Mouse (Mus musculus) intestine, embryonic 16.5 days (tissue): ENCODE data around the gene Smco2. TPM values are rescaled to one million over a fixed set of nuclear protein-coding genes. Genes with fewer than 3 reads are reported as not detected.
A peak's percentile ranks its signal among the peaks of the same experiment; 100 is the strongest.

Source experiments
- ATAC-seq: fragments of 200-750 bp; cut with Nextera tagmentation; 2 replicates; pipeline ENCODE4 v1.8.0; 2017; ENCODE audit warnings: moderate TSS enrichment, moderate library complexity
- H3K27ac ChIP-seq: fragments of 300-500 bp; sonication (generic); 2 replicates; pipeline ENCODE4 v1.5.1; 2014; ENCODE audit warnings: mild to moderate bottlenecking, low read length
- H3K27me3 ChIP-seq: fragments of 300-500 bp; sonication (generic); replicated peaks from 2 replicates; pipeline ENCODE4 v1.6.1; 2014; ENCODE audit warnings: low read length, control low read depth, mixed read lengths; ENCODE audit not compliant: control insufficient read depth, insufficient read depth
- H3K36me3 ChIP-seq: fragments of 300-500 bp; sonication (generic); 2 replicates; pipeline ENCODE4 v1.6.1; 2014; ENCODE audit warnings: low read length, control low read depth; ENCODE audit not compliant: control insufficient read depth, insufficient read depth
- H3K4me1 ChIP-seq: fragments of 300-500 bp; sonication (generic); 2 replicates; pipeline ENCODE4 v1.6.1; 2014; ENCODE audit warnings: low read length, control low read depth, mixed read lengths; ENCODE audit not compliant: control insufficient read depth, insufficient read depth
- H3K4me2 ChIP-seq: fragments of 300-500 bp; sonication (generic); 2 replicates; pipeline ENCODE4 v1.6.1; 2014; ENCODE audit warnings: low read depth, low read length, control low read depth
- H3K4me3 ChIP-seq: fragments of 300-500 bp; sonication (generic); 2 replicates; pipeline ENCODE4 v1.5.1; 2014; ENCODE audit warnings: mild to moderate bottlenecking, low read length
- H3K9ac ChIP-seq: fragments of 300-500 bp; sonication (generic); 2 replicates; pipeline ENCODE4 v1.6.1; 2014; ENCODE audit warnings: low read depth, low read length
- H3K9me3 ChIP-seq: fragments of 300-500 bp; sonication (generic); 2 replicates; pipeline ENCODE4 v1.6.1; 2016; ENCODE audit warnings: low read length, control low read depth; ENCODE audit not compliant: control insufficient read depth
- WGBS: fragments of 180-500 bp; shearing (Covaris S2); extraction: QIAGEN DNeasy Blood & Tissue Kit; methylation state at CpG from one replicate; pipeline ENCODE4 v1.1.7; 2014; 5-methylcytosine and 5-hydroxymethylcytosine counted together
- polyA plus RNA-seq: library from polyadenylated mRNA; unstranded; fragments of >200 nt; fragmentation: Nextera tagmentation; extraction: Ambion mirVana; gene quantifications from 2 replicates; pipeline ENCODE4 v1.2.1, GENCODE M21; 2015

Smco2 gene
- not detected in 2 replicates for polyA plus RNA-seq

- H3K9ac ChIP-seq: no peak within 1 kb of the TSS
- no peak for ATAC-seq
- H3K9me3 ChIP-seq: peaks cover under 1% of the 10 kb centered on the region; the same call in 1 of the 2 replicates
- WGBS: 71% methylated on average over 4 of the region's 4 CpGs
- no peak within 1 kb of the TSS for H3K27ac ChIP-seq
- no peaks in the 10 kb centered on the region for H3K4me1 ChIP-seq
- H3K36me3 ChIP-seq: no peaks in the 10 kb centered on the region
- H3K4me2 ChIP-seq: no peak within 1 kb of the TSS
- H3K27me3 ChIP-seq: no peaks in the 10 kb centered on the region
- no peak within 1 kb of the TSS for H3K4me3 ChIP-seq
Measured at GRCm38 (mm10) chr6:146850050-146850449, at the start of gene Smco2. Smco2 (plus strand) TSS chr6:146850104.

GRCm38 (mm10) chr6:146809991-146810390 is 39.9 kb upstream of the Smco2 start:
- Histone ChIP-seq H3K36me3 (0 out of 2 replicates have a peak, but pooled peaks cover 2% of the 10 kb centered on the region), H3K9me3 (no peaks in the 10 kb centered on the region), H3K4me3 (no peak overlapping the region), H3K4me2 (no peak overlapping the region), H3K27ac (no peak overlapping the region), H3K4me1 (no peaks in the 10 kb centered on the region), H3K27me3 (no peaks in the 10 kb centered on the region), H3K9ac (no peak overlapping the region)
- WGBS: 84% methylated on average over 6 of the region's 6 CpGs
- no peak for ATAC-seq

GRCm38 (mm10) chr6:146813007-146813406 is 36.9 kb upstream of the Smco2 start:
- no peak overlapping the region for H3K4me2 ChIP-seq
- WGBS: 93% methylated on average over 5 of the region's 5 CpGs
- no peak for ATAC-seq
- no peaks in the 10 kb centered on the region for H3K4me1 ChIP-seq
- no peaks in the 10 kb centered on the region for H3K9me3 ChIP-seq
- no peak overlapping the region for H3K27ac ChIP-seq
- H3K4me3 ChIP-seq: no peak overlapping the region
- no peak overlapping the region for H3K9ac ChIP-seq
- H3K36me3 ChIP-seq: 0 out of 2 replicates have a peak, but pooled peaks cover 2% of the 10 kb centered on the region
- H3K27me3 ChIP-seq: no peaks in the 10 kb centered on the region

GRCm38 (mm10) chr6:146820177-146820965 is 29.5 kb upstream of the Smco2 start:
- no peaks in the 10 kb centered on the region for H3K4me1 ChIP-seq
- H3K9me3 ChIP-seq: no peaks in the 10 kb centered on the region
- no peak overlapping the region for H3K4me2 ChIP-seq
- H3K36me3 ChIP-seq: no peaks in the 10 kb centered on the region
- no peak for ATAC-seq
- no peak overlapping the region for H3K9ac ChIP-seq
- WGBS: 85% methylated on average over 29 of the region's 29 CpGs
- H3K4me3 ChIP-seq: no peak overlapping the region
- H3K27ac ChIP-seq: no peak overlapping the region
- H3K27me3 ChIP-seq: no peaks in the 10 kb centered on the region

- H3K9ac ChIP-seq: no peak overlapping the region
- no peaks in the 10 kb centered on the region for H3K36me3 ChIP-seq
- ATAC-seq: no peak
- no peaks in the 10 kb centered on the region for H3K27me3 ChIP-seq
- H3K9me3 ChIP-seq: no peaks in the 10 kb centered on the region
- 67% methylated on average over 13 of the region's 13 CpGs for WGBS
- H3K27ac ChIP-seq: no peak overlapping the region
- no peaks in the 10 kb centered on the region for H3K4me1 ChIP-seq
- H3K4me2 ChIP-seq: no peak overlapping the region
- no peak overlapping the region for H3K4me3 ChIP-seq
Measured at GRCm38 (mm10) chr6:146821958-146822357, 27.9 kb upstream of the Smco2 start.

GRCm38 (mm10) chr6:146824727-146825486 is 25.0 kb upstream of the Smco2 start:
- H3K4me2 ChIP-seq: no peak overlapping the region
- 37% methylated on average over 16 of the region's 16 CpGs for whole genome bisulfite sequencing
- peak; percentile 46; the same call in 1 of the 2 replicates for ATAC-seq

GRCm38 (mm10) chr6:146825487-146825773 is 24.5 kb upstream of the Smco2 start:
- Histone ChIP-seq H3K27ac (no peak overlapping the region), H3K36me3 (no peaks in the 10 kb centered on the region), H3K4me3 (no peak overlapping the region), H3K4me2 (no peak overlapping the region), H3K27me3 (no peaks in the 10 kb centered on the region), H3K9ac (no peak overlapping the region), H3K4me1 (no peaks in the 10 kb centered on the region), H3K9me3 (no peaks in the 10 kb centered on the region)
- no peak for ATAC-seq
- WGBS: 77% methylated on average over 1 of the region's 1 CpGs

More at GRCm38 (mm10) chr6:146824727-146825486, 25.0 kb upstream of the Smco2 start:
- no peak overlapping the region for H3K4me3 ChIP-seq
- no peaks in the 10 kb centered on the region for H3K9me3 ChIP-seq
- H3K36me3 ChIP-seq: no peaks in the 10 kb centered on the region
- H3K9ac ChIP-seq: no peak overlapping the region
- no peaks in the 10 kb centered on the region for H3K27me3 ChIP-seq
- no peak overlapping the region for H3K27ac ChIP-seq
- no peaks in the 10 kb centered on the region for H3K4me1 ChIP-seq

- no peak overlapping the region for H3K4me2 ChIP-seq
- no peaks in the 10 kb centered on the region for H3K9me3 ChIP-seq
- H3K27ac ChIP-seq: no peak overlapping the region
- no peak for ATAC-seq
- H3K4me3 ChIP-seq: no peak overlapping the region
- H3K27me3 ChIP-seq: no peaks in the 10 kb centered on the region
- H3K4me1 ChIP-seq: peaks cover 4% of the 10 kb centered on the region; the same call in 1 of the 2 replicates
- no peak overlapping the region for H3K9ac ChIP-seq
- no peaks in the 10 kb centered on the region for H3K36me3 ChIP-seq
- 87% methylated on average over 12 of the region's 12 CpGs for WGBS
Measured at GRCm38 (mm10) chr6:146831320-146831719, 18.6 kb upstream of the Smco2 start.

- H3K4me3 ChIP-seq: no peak overlapping the region
- no peak overlapping the region for H3K9ac ChIP-seq
- no peak overlapping the region for H3K27ac ChIP-seq
- ATAC-seq: peak; percentile 46; the same call in 1 of the 2 replicates
- peaks cover 4% of the 10 kb centered on the region; the same call in 1 of the 2 replicates for H3K4me1 ChIP-seq
- H3K36me3 ChIP-seq: no peaks in the 10 kb centered on the region
- no peak overlapping the region for H3K4me2 ChIP-seq
- 67% methylated on average over 6 of the region's 6 CpGs for WGBS
- no peaks in the 10 kb centered on the region for H3K9me3 ChIP-seq
- no peaks in the 10 kb centered on the region for H3K27me3 ChIP-seq
Measured at GRCm38 (mm10) chr6:146833485-146834314, 16.2 kb upstream of the Smco2 start.
